Mouse (Mus musculus): ENCODE measurements at regions not wholly inside any gene's neighbourhood (a gene's known extent, or its start where the extent isn't known, plus 50 kb on each side); places are given as distances from the start of the nearest gene placed in this dataset.

GRCm38 (mm10) chr11:111599456-111599855, 533.5 kb downstream of the Kcnj2 start:
- no peak for DNase-seq

- DNase-seq, result no peak
These were observed 539.2 kb downstream of the Kcnj2 start for GRCm38 (mm10) chr11:111605146-111605545.

- no peak for DNase-seq
These were observed 544.6 kb downstream of the Kcnj2 start for GRCm38 (mm10) chr11:111610522-111611015.

GRCm38 (mm10) chr11:111643603-111644002, 577.6 kb downstream of the Kcnj2 start:
- DNase-seq, result no peak

- DNase-seq, result no peak
These were observed 586.9 kb downstream of the Kcnj2 start for GRCm38 (mm10) chr11:111652882-111653281.

- DNase-seq, result no peak
These were observed 591.8 kb downstream of the Kcnj2 start for GRCm38 (mm10) chr11:111657778-111658177.

GRCm38 (mm10) chr11:111658362-111659309, 592.7 kb downstream of the Kcnj2 start:
- DNase-seq, result no peak

GRCm38 (mm10) chr11:111663269-111663668, 597.3 kb downstream of the Kcnj2 start:
- DNase-seq, result no peak

GRCm38 (mm10) chr11:111666336-111666735, 600.4 kb downstream of the Kcnj2 start:
- no peak for DNase-seq

- DNase-seq, result no peak
These were observed 605.9 kb downstream of the Kcnj2 start for GRCm38 (mm10) chr11:111671865-111672264.

GRCm38 (mm10) chr11:111675673-111676072, 609.7 kb downstream of the Kcnj2 start:
- DNase-seq, result no peak

GRCm38 (mm10) chr11:111682341-111682740, 616.4 kb downstream of the Kcnj2 start:
- DNase-seq, result no peak

- no peak for DNase-seq
These were observed 617.9 kb downstream of the Kcnj2 start for GRCm38 (mm10) chr11:111683909-111684308.

GRCm38 (mm10) chr11:111687769-111688168, 621.8 kb downstream of the Kcnj2 start:
- no peak for DNase-seq

GRCm38 (mm10) chr11:111688186-111688860, 622.4 kb downstream of the Kcnj2 start:
- no peak for DNase-seq

- DNase-seq, result no peak
These were observed 623.9 kb downstream of the Kcnj2 start for GRCm38 (mm10) chr11:111689899-111690298.

GRCm38 (mm10) chr11:111691512-111691911, 625.5 kb downstream of the Kcnj2 start:
- no peak for DNase-seq

GRCm38 (mm10) chr11:111696668-111697067, 630.7 kb downstream of the Kcnj2 start:
- no peak for DNase-seq

- DNase-seq, result no peak
These were observed 633.9 kb downstream of the Kcnj2 start for GRCm38 (mm10) chr11:111699862-111700261.

- no peak for DNase-seq
These were observed 640.9 kb downstream of the Kcnj2 start for GRCm38 (mm10) chr11:111706882-111707281.

GRCm38 (mm10) chr11:111715401-111715800, 649.4 kb downstream of the Kcnj2 start:
- DNase-seq, result no peak

GRCm38 (mm10) chr11:111722276-111722675, 656.3 kb downstream of the Kcnj2 start:
- no peak for DNase-seq

- no peak for DNase-seq
These were observed 662.2 kb downstream of the Kcnj2 start for GRCm38 (mm10) chr11:111728148-111728547.

- no peak for DNase-seq
These were observed 666.1 kb downstream of the Kcnj2 start for GRCm38 (mm10) chr11:111732096-111732495.
